Mouse (Mus musculus) heart, embryonic 13.5 days (tissue): ENCODE data around the gene Uck1. TPM values are rescaled to one million over a fixed set of nuclear protein-coding genes. Genes with fewer than 3 reads are reported as not detected.

Experiments used
- ATAC-seq: fragments of 200-750 bp; cut with Nextera tagmentation; 2 replicates; pipeline ENCODE4 v1.8.0; 2017; ENCODE audit warnings: moderate TSS enrichment; ENCODE audit not compliant: insufficient number of reproducible peaks, low FRiP score, low TSS enrichment; ENCODE audit errors: extremely low read depth
- H3K27ac ChIP-seq: fragments of 300-500 bp; sonication (generic); replicated peaks from 2 replicates; pipeline ENCODE4 v1.5.1; 2015; ENCODE audit warnings: moderate library complexity, mild to moderate bottlenecking, inconsistent platforms
- H3K27me3 ChIP-seq: fragments of 300-500 bp; sonication (generic); replicated peaks from 2 replicates; pipeline ENCODE4 v1.6.1; 2015; ENCODE audit warnings: mild to moderate bottlenecking, inconsistent platforms
- H3K36me3 ChIP-seq: fragments of 300-500 bp; sonication (generic); 2 replicates; pipeline ENCODE4 v1.6.1; 2015; ENCODE audit warnings: mild to moderate bottlenecking, inconsistent platforms
- H3K4me1 ChIP-seq: fragments of 300-500 bp; sonication (generic); 2 replicates; pipeline ENCODE4 v1.6.1; 2015; ENCODE audit warnings: inconsistent platforms
- H3K4me2 ChIP-seq: fragments of 300-500 bp; sonication (generic); 2 replicates; pipeline ENCODE4 v1.6.1; 2015; ENCODE audit warnings: inconsistent platforms, mild to moderate bottlenecking, moderate library complexity
- H3K4me3 ChIP-seq: fragments of 300-500 bp; sonication (generic); 2 replicates; pipeline ENCODE4 v1.5.1; 2015; ENCODE audit warnings: moderate library complexity, mild to moderate bottlenecking, inconsistent platforms
- H3K9ac ChIP-seq: fragments of 300-500 bp; sonication (generic); 2 replicates; pipeline ENCODE4 v1.6.1; 2015; ENCODE audit warnings: inconsistent platforms, mild to moderate bottlenecking, moderate library complexity
- H3K9me3 ChIP-seq: fragments of 300-500 bp; sonication (generic); 2 replicates; pipeline ENCODE4 v1.6.1; 2016; ENCODE audit warnings: inconsistent platforms
- WGBS: fragments of 180-500 bp; shearing (Covaris S2); methylation state at CpG from one replicate; pipeline ENCODE4 v1.1.7; 2015; ENCODE audit warnings: mixed read lengths; 5-methylcytosine and 5-hydroxymethylcytosine counted together
- polyA plus RNA-seq: library from polyadenylated mRNA; unstranded; fragments of >200 nt; fragmentation: Nextera tagmentation; extraction: Ambion mirVana; gene quantifications from 2 replicates; pipeline ENCODE4 v1.2.1, GENCODE M21; 2015

Uck1 gene
- polyA plus RNA-seq, 1 experiment from 2014 or later: 45.3 TPM

- Histone ChIP-seq H3K27me3 (no peaks in the 10 kb centered on the region), H3K27ac (no peak overlapping the region), H3K4me3 (no peak overlapping the region), H3K9me3 (no peaks in the 10 kb centered on the region), H3K4me1 (peaks cover 26% of the 10 kb centered on the region), H3K4me2 (no peak overlapping the region), H3K9ac (no peak overlapping the region), H3K36me3 (peaks cover 41% of the 10 kb centered on the region)
- ATAC-seq: no peak
- WGBS: 85% methylated on average over 9 of the region's 9 CpGs
Observed at GRCm38 (mm10) chr2:32238708-32239435, 21.1 kb downstream of the Uck1 start.

- peak overlapping the region; percentile 67 for H3K4me3 ChIP-seq
- peaks cover 44% of the 10 kb centered on the region for H3K36me3 ChIP-seq
- no peak for ATAC-seq
- H3K9ac ChIP-seq: peak overlapping the region; percentile 88
- H3K27me3 ChIP-seq: no peaks in the 10 kb centered on the region
- 33% methylated on average over 4 of the region's 4 CpGs for WGBS
- H3K4me1 ChIP-seq: peaks cover 26% of the 10 kb centered on the region
- peak overlapping the region; percentile 82 for H3K4me2 ChIP-seq
- H3K9me3 ChIP-seq: no peaks in the 10 kb centered on the region
- peak overlapping the region; percentile 95 for H3K27ac ChIP-seq
Observed at GRCm38 (mm10) chr2:32237571-32237970, 22.4 kb downstream of the Uck1 start.

- WGBS: under 1% methylated on average over 20 of the region's 20 CpGs
- peak overlapping the region; percentile 88 for H3K9ac ChIP-seq
- no peak; the same call in 1 of the 2 replicates for ATAC-seq
Observed at GRCm38 (mm10) chr2:32236760-32237487, 23.0 kb downstream of the Uck1 start.

GRCm38 (mm10) chr2:32235886-32236759 lies 23.8 kb downstream of the Uck1 start, which contains the start of gene Pomt1:
TSS of gene Pomt1 (plus strand) at chr2:32236590.
- ATAC-seq: peak; percentile 85
- Histone ChIP-seq H3K36me3 (peaks cover 51% of the 10 kb centered on the region), H3K4me3 (peak within 1 kb of the TSS; percentile 67), H3K27ac (peak within 1 kb of the TSS; percentile 95), H3K4me1 (peaks cover 26% of the 10 kb centered on the region), H3K27me3 (no peaks in the 10 kb centered on the region), H3K9ac (peak within 1 kb of the TSS; percentile 91), H3K4me2 (peak within 1 kb of the TSS; percentile 82), H3K9me3 (no peaks in the 10 kb centered on the region)
- under 1% methylated on average over 54 of the region's 54 CpGs for whole genome bisulfite sequencing

More at GRCm38 (mm10) chr2:32236760-32237487, 23.0 kb downstream of the Uck1 start:
- Histone ChIP-seq H3K9me3 (no peaks in the 10 kb centered on the region), H3K4me1 (peaks cover 26% of the 10 kb centered on the region), H3K27me3 (no peaks in the 10 kb centered on the region), H3K4me2 (peak overlapping the region; percentile 82), H3K27ac (peak overlapping the region; percentile 95), H3K36me3 (peaks cover 46% of the 10 kb centered on the region), H3K4me3 (peak overlapping the region; percentile 67)

- H3K27ac ChIP-seq: peak overlapping the region; percentile 95
- peak overlapping the region; percentile 82 for H3K4me2 ChIP-seq
- 32% methylated on average over 7 of the region's 7 CpGs for WGBS
- H3K4me3 ChIP-seq: peak overlapping the region; percentile 67
- H3K9ac ChIP-seq: peak overlapping the region; percentile 91
- ATAC-seq: no peak
- H3K9me3 ChIP-seq: no peaks in the 10 kb centered on the region
- H3K27me3 ChIP-seq: no peaks in the 10 kb centered on the region
- peaks cover 26% of the 10 kb centered on the region for H3K4me1 ChIP-seq
- H3K36me3 ChIP-seq: peaks cover 55% of the 10 kb centered on the region
Observed at GRCm38 (mm10) chr2:32235433-32235832, 24.5 kb downstream of the Uck1 start.

GRCm38 (mm10) chr2:32222057-32222456 lies 37.9 kb downstream of the Uck1 start:
- Histone ChIP-seq H3K9ac (no peak overlapping the region), H3K27me3 (no peaks in the 10 kb centered on the region), H3K4me3 (no peak overlapping the region), H3K4me2 (no peak overlapping the region), H3K9me3 (no peaks in the 10 kb centered on the region), H3K4me1 (no peaks in the 10 kb centered on the region), H3K27ac (no peak overlapping the region), H3K36me3 (peaks cover 100% of the 10 kb centered on the region)
- no peak for ATAC-seq
- 88% methylated on average over 10 of the region's 10 CpGs for WGBS

GRCm38 (mm10) chr2:32221577-32221976 lies 38.4 kb downstream of the Uck1 start:
- no peak overlapping the region for H3K4me2 ChIP-seq
- H3K27ac ChIP-seq: no peak overlapping the region
- H3K4me3 ChIP-seq: no peak overlapping the region
- 88% methylated on average over 7 of the region's 7 CpGs for WGBS
- peaks cover 100% of the 10 kb centered on the region for H3K36me3 ChIP-seq
- no peaks in the 10 kb centered on the region for H3K4me1 ChIP-seq
- H3K9ac ChIP-seq: no peak overlapping the region
- H3K27me3 ChIP-seq: no peaks in the 10 kb centered on the region
- H3K9me3 ChIP-seq: no peaks in the 10 kb centered on the region
- no peak for ATAC-seq

GRCm38 (mm10) chr2:32220969-32221368 lies 39.0 kb downstream of the Uck1 start:
- Histone ChIP-seq H3K27me3 (no peaks in the 10 kb centered on the region), H3K4me3 (no peak overlapping the region), H3K4me2 (no peak overlapping the region), H3K4me1 (no peaks in the 10 kb centered on the region), H3K36me3 (peaks cover 100% of the 10 kb centered on the region), H3K9ac (no peak overlapping the region), H3K27ac (no peak overlapping the region), H3K9me3 (no peaks in the 10 kb centered on the region)
- WGBS: 92% methylated on average over 10 of the region's 10 CpGs
- no peak for ATAC-seq

GRCm38 (mm10) chr2:32220021-32220420 lies 39.9 kb downstream of the Uck1 start:
- Histone ChIP-seq H3K9me3 (no peaks in the 10 kb centered on the region), H3K27me3 (no peaks in the 10 kb centered on the region), H3K4me1 (no peaks in the 10 kb centered on the region), H3K27ac (no peak overlapping the region), H3K9ac (no peak overlapping the region), H3K4me2 (no peak overlapping the region), H3K4me3 (no peak overlapping the region), H3K36me3 (peaks cover 100% of the 10 kb centered on the region)
- WGBS: 88% methylated on average over 6 of the region's 6 CpGs
- no peak for ATAC-seq

GRCm38 (mm10) chr2:32219501-32219900 lies 40.5 kb downstream of the Uck1 start:
- ATAC-seq: no peak
- Histone ChIP-seq H3K36me3 (peaks cover 100% of the 10 kb centered on the region), H3K4me3 (no peak overlapping the region), H3K27ac (no peak overlapping the region), H3K9ac (no peak overlapping the region), H3K27me3 (no peaks in the 10 kb centered on the region), H3K9me3 (no peaks in the 10 kb centered on the region), H3K4me1 (no peaks in the 10 kb centered on the region), H3K4me2 (no peak overlapping the region)
- WGBS: 90% methylated on average over 14 of the region's 14 CpGs
